Mouse (Mus musculus): Measurements from ENCODE around the gene Sirt4. TPM values are rescaled to one million over a fixed set of nuclear protein-coding genes. Genes with fewer than 3 reads are reported as not detected.

Gene Sirt4
- total and polyA plus RNA-seq, 2 experiments from 2014 or later, result 20.2 to 33.7 TPM

- DNase-seq (ENCODE audit: low spot score), result no peak
Measured at GRCm38 (mm10) chr5:115514896-115515587, 30.5 kb upstream of the Sirt4 start.

GRCm38 (mm10) chr5:115514346-115514745 is 29.8 kb upstream of the Sirt4 start:
- WGBS, result 92% methylated on average over 6 of the region's 6 CpGs
- peaks cover 8% of the 10 kb centered on the region for H3K4me1 ChIP-seq (ENCODE audit: insufficient read depth, low read length)
- DNase-seq (ENCODE audit: low spot score) (no peak), ATAC-seq (no peak)
- H3K9me3 ChIP-seq (ENCODE audit: low read length), result no peaks in the 10 kb centered on the region
- peak overlapping the region; percentile 59; the same call in 1 of the 2 replicates for H3K27ac ChIP-seq
- no peaks in the 10 kb centered on the region for H3K27me3 ChIP-seq (ENCODE audit: insufficient read depth, low read length)
- no peak overlapping the region for H3K4me3 ChIP-seq (ENCODE audit: low read length)
- H3K36me3 ChIP-seq (ENCODE audit: insufficient read depth, low read length), result no peaks in the 10 kb centered on the region
- H3K4me2 ChIP-seq (ENCODE audit: low read depth, low read length), result no peak overlapping the region
- no peak for TF ChIP-seq CTCF (IDR thresholded peaks at IDR 0.05; ENCODE audit: low read depth)
- H3K9ac ChIP-seq (replicated peaks; ENCODE audit: low read length), result no peak overlapping the region

More at GRCm38 (mm10) chr5:115514896-115515587, 30.5 kb upstream of the Sirt4 start:
- peaks cover under 1% of the 10 kb centered on the region; the same call in 1 of the 2 replicates for H3K4me1 ChIP-seq (ENCODE audit: insufficient read depth, low read length)
- TF ChIP-seq CTCF (IDR thresholded peaks at IDR 0.05; ENCODE audit: low read depth), result no peak
- no peak overlapping the region for H3K9ac ChIP-seq (replicated peaks; ENCODE audit: low read length)
- no peaks in the 10 kb centered on the region for H3K27me3 ChIP-seq (ENCODE audit: insufficient read depth, low read length)
- H3K36me3 ChIP-seq (ENCODE audit: insufficient read depth, low read length), result no peaks in the 10 kb centered on the region
- no peak overlapping the region for H3K4me3 ChIP-seq (ENCODE audit: low read length)
- no peaks in the 10 kb centered on the region for H3K9me3 ChIP-seq (ENCODE audit: low read length)
- WGBS, result 52% methylated on average over 20 of the region's 20 CpGs
- no peak overlapping the region for H3K4me2 ChIP-seq (ENCODE audit: low read depth, low read length)
- no peak for ATAC-seq
- peak overlapping the region; percentile 59 for H3K27ac ChIP-seq

GRCm38 (mm10) chr5:115513721-115514120 is 29.2 kb upstream of the Sirt4 start:
- Histone ChIP-seq H3K4me1 (ENCODE audit: insufficient read depth, low read length) (peaks cover 14% of the 10 kb centered on the region), H3K27ac (no peak overlapping the region), H3K36me3 (ENCODE audit: insufficient read depth, low read length) (no peaks in the 10 kb centered on the region), H3K4me2 (ENCODE audit: low read depth, low read length) (no peak overlapping the region), H3K4me3 (ENCODE audit: low read length) (no peak overlapping the region), H3K9ac (replicated peaks; ENCODE audit: low read length) (no peak overlapping the region), H3K27me3 (ENCODE audit: insufficient read depth, low read length) (no peaks in the 10 kb centered on the region), H3K9me3 (ENCODE audit: low read length) (no peaks in the 10 kb centered on the region)
- DNase-seq (ENCODE audit: low spot score) (no peak), ATAC-seq (no peak)
- WGBS, result 94% methylated on average over 16 of the region's 16 CpGs
- no peak for TF ChIP-seq CTCF (IDR thresholded peaks at IDR 0.05; ENCODE audit: low read depth)

- ATAC-seq, result no peak
- no peak overlapping the region for H3K4me2 ChIP-seq (ENCODE audit: low read depth, low read length)
- no peaks in the 10 kb centered on the region for H3K36me3 ChIP-seq (ENCODE audit: insufficient read depth, low read length)
- no peaks in the 10 kb centered on the region for H3K27me3 ChIP-seq (ENCODE audit: insufficient read depth, low read length)
- no peak for DNase-seq (ENCODE audit: low spot score)
- H3K4me1 ChIP-seq (ENCODE audit: insufficient read depth, low read length), result peaks cover 19% of the 10 kb centered on the region
- no peak for TF ChIP-seq CTCF (IDR thresholded peaks at IDR 0.05; ENCODE audit: low read depth)
- H3K4me3 ChIP-seq (ENCODE audit: low read length), result no peak overlapping the region
- no peak overlapping the region for H3K27ac ChIP-seq
- no peaks in the 10 kb centered on the region for H3K9me3 ChIP-seq (ENCODE audit: low read length)
- no peak overlapping the region for H3K9ac ChIP-seq (replicated peaks; ENCODE audit: low read length)
- 96% methylated on average over 14 of the region's 14 CpGs for WGBS
Measured at GRCm38 (mm10) chr5:115513246-115513645, 28.7 kb upstream of the Sirt4 start.

GRCm38 (mm10) chr5:115512375-115512774 is 27.9 kb upstream of the Sirt4 start:
- peaks cover 28% of the 10 kb centered on the region for H3K4me1 ChIP-seq (ENCODE audit: insufficient read depth, low read length)
- no peaks in the 10 kb centered on the region for H3K27me3 ChIP-seq (ENCODE audit: insufficient read depth, low read length)
- 81% methylated on average over 7 of the region's 7 CpGs for WGBS
- DNase-seq (ENCODE audit: low spot score) (no peak), ATAC-seq (no peak)
- no peak overlapping the region for H3K4me2 ChIP-seq (ENCODE audit: low read depth, low read length)
- no peaks in the 10 kb centered on the region for H3K9me3 ChIP-seq (ENCODE audit: low read length)
- H3K36me3 ChIP-seq (ENCODE audit: insufficient read depth, low read length), result no peaks in the 10 kb centered on the region
- no peak overlapping the region for H3K4me3 ChIP-seq (ENCODE audit: low read length)
- H3K27ac ChIP-seq, result no peak overlapping the region
- no peak overlapping the region for H3K9ac ChIP-seq (replicated peaks; ENCODE audit: low read length)
- TF ChIP-seq CTCF (IDR thresholded peaks at IDR 0.05; ENCODE audit: low read depth), result no peak

- Histone ChIP-seq H3K9ac (replicated peaks; ENCODE audit: low read length) (no peak overlapping the region; the same call in 1 of the 2 replicates), H3K4me1 (ENCODE audit: insufficient read depth, low read length) (peaks cover 32% of the 10 kb centered on the region), H3K9me3 (ENCODE audit: low read length) (no peaks in the 10 kb centered on the region), H3K27me3 (ENCODE audit: insufficient read depth, low read length) (no peaks in the 10 kb centered on the region), H3K4me3 (ENCODE audit: low read length) (peak overlapping the region; percentile 89; the same call in 1 of the 2 replicates), H3K27ac (peak overlapping the region; percentile 69), H3K36me3 (ENCODE audit: insufficient read depth, low read length) (no peaks in the 10 kb centered on the region), H3K4me2 (ENCODE audit: low read depth, low read length) (peak overlapping the region; percentile 85)
- ATAC-seq (peak; percentile 35; the same call in 1 of the 2 replicates), DNase-seq (ENCODE audit: low spot score) (no peak)
- WGBS, result 45% methylated on average over 15 of the region's 15 CpGs
- TF ChIP-seq CTCF (IDR thresholded peaks at IDR 0.05; ENCODE audit: low read depth), result no peak
Measured at GRCm38 (mm10) chr5:115509790-115510689, 25.5 kb upstream of the Sirt4 start.
